ENCODE assay signal across 20 mouse cellular contexts in the genomic region with DNA sequence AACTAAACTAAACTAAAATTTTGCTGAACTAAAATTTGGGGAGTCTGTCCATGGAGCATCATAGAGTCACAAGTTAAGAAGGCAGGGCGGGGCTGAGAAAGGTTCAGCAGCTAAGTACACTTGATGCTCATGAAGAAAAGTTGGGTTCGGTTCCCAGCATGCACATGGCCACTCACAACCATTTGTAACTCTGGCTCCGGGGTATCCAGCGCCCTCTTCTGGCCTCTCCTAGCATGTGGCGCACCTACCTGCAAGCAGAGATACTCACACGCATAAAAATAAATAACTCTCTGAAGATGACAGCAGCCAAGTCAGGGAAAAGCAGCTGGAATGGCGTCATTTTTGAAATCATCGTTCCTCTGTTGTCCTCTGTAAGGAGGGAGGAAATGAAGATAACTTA.
DNase-seq lines count a peak whose midpoint lies in the region; ATAC-seq and TF ChIP-seq lines count a peak whose summit lies in the region.
"Had no signal": no experiment of that assay in that cellular context is flagged by ENCODE, and none has a peak within 500 bp of the region (broad histone marks: within the 10 kb centered on the region; RNA-seq: fewer than 3 reads in every experiment).

No protein-coding gene starts in this region.

- no peak overlapping the region for H3K9ac ChIP-seq in forebrain, postnatal 0 days
- no peak overlapping the region for H3K9ac ChIP-seq in forebrain, embryonic 13.5 days
- H3K9ac ChIP-seq in liver, embryonic 14.5 days (replicated peaks) = no peak overlapping the region
- H3K9ac ChIP-seq in liver, embryonic 11.5 days (ENCODE audit: low read depth, low read length) = no peak overlapping the region
- H3K9ac ChIP-seq: forebrain, embryonic 15.5 days; neural tube, embryonic 12.5 days had no signal

- no peak for TF ChIP-seq POLR2A in small intestine, adult 2 months (IDR thresholded peaks at IDR 0.05; ENCODE audit: low read depth, low read length)

- no peak for ATAC-seq in forebrain, postnatal 0 days
- ATAC-seq in forebrain, embryonic 13.5 days = no peak
- no peak for ATAC-seq in liver, embryonic 14.5 days (ENCODE audit: insufficient read depth)
- ATAC-seq in liver, embryonic 11.5 days (replicated peaks; ENCODE audit: low FRiP score) = no peak
- ATAC-seq: forebrain, embryonic 15.5 days had no signal

- no peak overlapping the region for H3K27ac ChIP-seq in forebrain, postnatal 0 days (ENCODE audit: low read depth, low read length)
- no peak overlapping the region for H3K27ac ChIP-seq in forebrain, embryonic 13.5 days
- no peak overlapping the region for H3K27ac ChIP-seq in liver, embryonic 14.5 days
- no peak overlapping the region for H3K27ac ChIP-seq in liver, embryonic 11.5 days (ENCODE audit: low read depth, low read length)
- H3K27ac ChIP-seq in small intestine, adult 2 months (ENCODE audit: insufficient read depth, low read depth, low read length) = no peak overlapping the region
- H3K27ac ChIP-seq: forebrain, embryonic 15.5 days; hindbrain, embryonic 10.5 days; macrophage; neural tube, embryonic 12.5 days had no signal

- peaks cover 11% of the 10 kb centered on the region for H3K27me3 ChIP-seq in forebrain, postnatal 0 days (ENCODE audit: insufficient read depth, low read length)
- peaks cover 73% of the 10 kb centered on the region for H3K27me3 ChIP-seq in forebrain, embryonic 13.5 days
- H3K27me3 ChIP-seq in liver, embryonic 14.5 days (ENCODE audit: control insufficient read depth, insufficient read depth, low read length) = no peaks in the 10 kb centered on the region
- H3K27me3 ChIP-seq in liver, embryonic 11.5 days (replicated peaks; ENCODE audit: control insufficient read depth, insufficient read depth, low read length) = no peaks in the 10 kb centered on the region
- no peaks in the 10 kb centered on the region for H3K27me3 ChIP-seq in small intestine, adult 2 months (ENCODE audit: control insufficient read depth, insufficient read depth, low read length)
- H3K27me3 ChIP-seq: neural tube, embryonic 12.5 days had no signal

- 91% methylated on average over 8 of the region's 8 CpGs for WGBS in forebrain, postnatal 0 days
- 92% methylated on average over 8 of the region's 8 CpGs for WGBS in forebrain, embryonic 13.5 days
- WGBS in liver, embryonic 14.5 days (ENCODE audit: insufficient replicate concordance) = 83% methylated on average over 8 of the region's 8 CpGs
- 92% methylated on average over 8 of the region's 8 CpGs for WGBS in liver, embryonic 11.5 days
- WGBS in small intestine, adult 2 months = 94% methylated on average over 8 of the region's 8 CpGs

- H3K36me3 ChIP-seq in forebrain, postnatal 0 days (ENCODE audit: insufficient read depth) = no peaks in the 10 kb centered on the region; the same call in 1 of the 2 replicates
- peaks cover 11% of the 10 kb centered on the region for H3K36me3 ChIP-seq in forebrain, embryonic 13.5 days (ENCODE audit: poor library complexity, severe bottlenecking)
- 0 out of 2 replicates have a peak, but pooled peaks cover 2% of the 10 kb centered on the region for H3K36me3 ChIP-seq in liver, embryonic 14.5 days (replicated peaks; ENCODE audit: control insufficient read depth, insufficient read depth, low read depth)
- H3K36me3 ChIP-seq in liver, embryonic 11.5 days (ENCODE audit: control insufficient read depth, insufficient read depth, low read length) = peaks cover 9% of the 10 kb centered on the region
- H3K36me3 ChIP-seq in small intestine, adult 2 months (ENCODE audit: control insufficient read depth, insufficient read depth, low read length) = peaks cover 74% of the 10 kb centered on the region
- H3K36me3 ChIP-seq: forebrain, embryonic 15.5 days had no signal

- TF ChIP-seq CTCF in forebrain, postnatal 0 days (IDR thresholded peaks at IDR 0.05; ENCODE audit: low read depth) = 0 out of 2 replicates have a peak, but pooled peaks have one; percentile 15
- peak; percentile 53 for TF ChIP-seq CTCF in liver, embryonic 14.5 days (IDR thresholded peaks at IDR 0.05; ENCODE audit: low read depth)
- peak; percentile 30; the same call in 1 of the 2 replicates for TF ChIP-seq CTCF in small intestine, adult 2 months (IDR thresholded peaks at IDR 0.05; ENCODE audit: extremely low read depth, insufficient read length, insufficient replicate concordance, low read depth, low read length)

- H3K4me1 ChIP-seq in forebrain, postnatal 0 days (ENCODE audit: insufficient read depth) = 0 out of 2 replicates have a peak, but pooled peaks cover 5% of the 10 kb centered on the region
- H3K4me1 ChIP-seq in forebrain, embryonic 13.5 days = peaks cover 48% of the 10 kb centered on the region
- H3K4me1 ChIP-seq in liver, embryonic 14.5 days (replicated peaks; ENCODE audit: control insufficient read depth in 2 of 2, insufficient read depth in 2 of 2, low read length in 1 of 2) = no peaks in the 10 kb centered on the region
- H3K4me1 ChIP-seq in liver, embryonic 11.5 days (replicated peaks; ENCODE audit: control insufficient read depth, insufficient read depth, low read length) = no peaks in the 10 kb centered on the region
- no peaks in the 10 kb centered on the region for H3K4me1 ChIP-seq in small intestine, adult 2 months (ENCODE audit: control insufficient read depth, insufficient read depth, insufficient read length, low read length)

- no peak overlapping the region for H3K4me3 ChIP-seq in forebrain, postnatal 0 days (ENCODE audit: low read depth, low read length)
- no peak overlapping the region for H3K4me3 ChIP-seq in forebrain, embryonic 13.5 days
- no peak overlapping the region for H3K4me3 ChIP-seq in liver, embryonic 14.5 days (ENCODE audit: insufficient read depth in 1 of 2, low read depth in 2 of 2, low read length in 2 of 2)
- H3K4me3 ChIP-seq in liver, embryonic 11.5 days (ENCODE audit: low read depth, low read length) = no peak overlapping the region
- H3K4me3 ChIP-seq in small intestine, adult 2 months (ENCODE audit: low read depth, low read length) = no peak overlapping the region
- H3K4me3 ChIP-seq: erythroblast, embryonic 14.5 days; forebrain, embryonic 15.5 days; hindbrain, embryonic 10.5 days; neural tube, embryonic 12.5 days had no signal

- no peaks in the 10 kb centered on the region for H3K9me3 ChIP-seq in forebrain, postnatal 0 days (ENCODE audit: low read length)
- no peaks in the 10 kb centered on the region for H3K9me3 ChIP-seq in forebrain, embryonic 13.5 days (replicated peaks)
- H3K9me3 ChIP-seq in liver, embryonic 14.5 days (ENCODE audit: control insufficient read depth, low read length) = no peaks in the 10 kb centered on the region
- H3K9me3 ChIP-seq in liver, embryonic 11.5 days (ENCODE audit: control insufficient read depth, low read length) = no peaks in the 10 kb centered on the region
- H3K9me3 ChIP-seq: forebrain, embryonic 15.5 days; neural tube, embryonic 12.5 days had no signal

- no peak overlapping the region for H3K4me2 ChIP-seq in forebrain, postnatal 0 days (ENCODE audit: low read depth)
- H3K4me2 ChIP-seq in forebrain, embryonic 13.5 days = no peak overlapping the region
- no peak overlapping the region for H3K4me2 ChIP-seq in liver, embryonic 14.5 days (ENCODE audit: low read depth)
- H3K4me2 ChIP-seq in liver, embryonic 11.5 days = no peak overlapping the region
- H3K4me2 ChIP-seq: forebrain, embryonic 15.5 days; neural tube, embryonic 12.5 days had no signal

- TF ChIP-seq EP300 in liver, embryonic 14.5 days (IDR thresholded peaks at IDR 0.05; ENCODE audit: low read depth) = 0 out of 2 replicates have a peak, but pooled peaks have one; percentile 10

- no peak for DNase-seq in forebrain, postnatal 0 days
- DNase-seq in liver, embryonic 14.5 days (ENCODE audit: low read depth in 3 of 3, low spot score in 3 of 3) = no peak
- no peak for DNase-seq in liver, embryonic 11.5 days (ENCODE audit: low spot score)
- DNase-seq in NIH3T3 (ENCODE audit: low read depth) = peak; percentile 22
- DNase-seq in retina, embryonic 14.5 days (ENCODE audit: low spot score) = no peak
- no peak for DNase-seq in spleen, postnatal 36 days (ENCODE audit: low spot score in 2 of 2)
- DNase-seq: adrenal gland, postnatal 10 days; cerebellum, adult 11-12 months; gastrocnemius, postnatal 10 days; heart, adult 18-20 months; lung, adult 18-20 months; right cerebral cortex, postnatal 25 days; thymus, postnatal 25 days had no signal
